Mouse (Mus musculus) heart, adult 2 months (tissue): ENCODE results near the gene Sbk1. TPM values are rescaled to one million over a fixed set of nuclear protein-coding genes. Genes with fewer than 3 reads are reported as not detected.

ENCODE experiments used
- DNase-seq, 2 experiments: peaks; one replicate each; pipeline ENCODE4 v3.0.0; 2021
- H3K27ac ChIP-seq: fragments of 200-600 bp; 2 replicates; pipeline ENCODE4 v1.8.1; 2022
- H3K27me3 ChIP-seq: fragments of 200-500 bp; 2 replicates; pipeline ENCODE4 v1.6.1; 2012; ENCODE audit warnings: mild to moderate bottlenecking, low read length, inconsistent platforms, mixed read lengths; ENCODE audit not compliant: control insufficient read depth, insufficient read depth
- H3K36me3 ChIP-seq: fragments of 200-500 bp; 2 replicates; pipeline ENCODE4 v1.6.1; 2012; ENCODE audit warnings: low read length, inconsistent platforms; ENCODE audit not compliant: control insufficient read depth, insufficient read depth
- H3K4me1 ChIP-seq: fragments of 200-500 bp; 2 replicates; pipeline ENCODE4 v1.6.1; 2011; ENCODE audit warnings: low read length; ENCODE audit not compliant: control insufficient read depth, insufficient read depth
- H3K4me3 ChIP-seq: fragments of 200-600 bp; 2 replicates; pipeline ENCODE4 v1.8.1; 2022
- H3K79me2 ChIP-seq: fragments of 200-500 bp; replicated peaks from 2 replicates; pipeline ENCODE4 v1.6.1; 2012; ENCODE audit warnings: mild to moderate bottlenecking, inconsistent platforms, low read length, moderate library complexity, mixed read lengths; ENCODE audit not compliant: control insufficient read depth, insufficient read depth
- H3K9ac ChIP-seq: fragments of 200-500 bp; 2 replicates; pipeline ENCODE4 v1.6.1; 2012; ENCODE audit warnings: low read depth, mild to moderate bottlenecking, control low read depth, inconsistent platforms, low read length, mixed read lengths
- CTCF ChIP-seq: fragments of 200-600 bp; IDR thresholded peaks from 2 replicates; pipeline ENCODE4 v1.8.1; 2022; ENCODE audit warnings: antibody characterized with exemption, mild to moderate bottlenecking, moderate library complexity
- EP300 ChIP-seq: fragments of 200-500 bp; IDR thresholded peaks from 2 replicates; pipeline ENCODE4 v1.6.1; 2011; ENCODE audit warnings: low read depth, low read length, control low read depth; ENCODE audit not compliant: insufficient read depth
- POLR2A ChIP-seq: fragments of 200-500 bp; IDR thresholded peaks from 2 replicates; pipeline ENCODE4 v1.6.1; 2011; ENCODE audit warnings: mild to moderate bottlenecking, low read depth, low read length, control low read depth; ENCODE audit not compliant: insufficient read depth
- WGBS: fragments of 180-500 bp; shearing (Covaris S2); methylation state at CpG from one replicate; pipeline ENCODE4 v1.1.7; 2018; 5-methylcytosine and 5-hydroxymethylcytosine counted together
- intact Hi-C: fragments of 180-260 bp; cut with DNase I; formaldehyde crosslinking; loops from one replicate; pipeline ENCODE4 v1.15.1; 2025
- polyA plus RNA-seq: library from polyadenylated mRNA; depleted of rRNA; stranded (reverse); fragments of >200 nt; gene quantifications from 2 replicates; pipeline ENCODE4 v1.2.3, GENCODE M21; 2012
- total RNA-seq, 2 experiments: library from RNA; stranded (reverse); gene quantifications; 2 replicates each; pipeline ENCODE4 v1.2.3; 2021

The Sbk1 gene
- total and polyA plus RNA-seq, 3 experiments = 44.5 to 87.4 (median 61.9) TPM

DNA sequence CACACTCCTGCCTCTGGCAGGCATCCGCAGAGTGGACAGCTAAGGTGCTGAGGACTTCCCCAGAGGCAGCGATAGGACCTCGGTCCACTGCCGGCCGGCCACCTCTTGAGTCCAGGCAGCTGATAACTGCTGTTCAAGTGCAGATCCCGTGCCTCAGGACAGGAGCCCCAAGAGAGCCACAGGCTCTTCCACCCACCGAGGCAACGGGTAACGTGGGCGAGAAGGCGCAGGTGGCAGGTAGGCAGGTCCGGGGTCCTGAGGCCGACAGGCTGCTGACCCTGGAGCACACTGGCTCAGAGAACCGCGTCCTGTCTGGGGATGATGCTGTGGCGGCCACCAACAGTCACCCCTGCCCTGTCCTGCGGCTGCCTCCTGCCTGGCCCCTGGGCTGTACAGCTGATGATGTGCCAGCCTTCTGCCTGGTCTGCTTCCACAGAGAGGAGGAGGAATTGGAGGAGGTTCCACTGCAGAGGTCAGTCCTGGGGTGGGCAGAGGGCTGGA, 23.7 kb upstream of the Sbk1 start:
- Histone ChIP-seq H3K9ac (peak overlapping the region; percentile 73), H3K27me3 (no peaks in the 10 kb centered on the region), H3K4me1 (0 out of 2 replicates have a peak, but pooled peaks cover 1% of the 10 kb centered on the region), H3K79me2 (no peaks in the 10 kb centered on the region), H3K4me3 (peak overlapping the region; percentile 48), H3K36me3 (no peaks in the 10 kb centered on the region), H3K27ac (peak overlapping the region; percentile 93)
- no peak for TF ChIP-seq EP300
- TF ChIP-seq CTCF = no peak
- no peak for TF ChIP-seq POLR2A
- intact Hi-C loops = no loop called here
- WGBS = 30% methylated on average over 17 of the region's 17 CpGs
- DNase-seq = peak; percentile 27 to 35

DNA sequence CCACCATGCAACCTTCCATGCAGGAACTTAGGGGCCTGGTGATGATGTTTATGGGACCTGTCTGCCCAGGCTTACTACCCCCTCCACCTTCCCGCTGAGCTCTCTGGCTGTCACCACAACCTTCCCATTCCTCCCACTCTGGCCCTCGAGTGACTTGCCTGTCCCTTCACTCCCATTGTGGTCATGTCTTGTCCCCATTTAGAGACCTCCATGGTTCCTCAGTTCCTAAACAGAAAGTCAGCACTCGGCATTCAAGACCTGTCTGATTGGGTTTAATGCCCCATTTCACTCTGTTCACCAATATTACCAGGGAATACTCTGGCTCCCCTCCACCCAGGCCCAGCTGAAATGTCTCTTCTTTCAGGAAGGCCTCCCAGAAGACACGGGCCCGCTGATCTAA, 23.3 kb upstream of the Sbk1 start:
- H3K9ac ChIP-seq = peak overlapping the region; percentile 73
- intact Hi-C loops = no loop called here
- TF ChIP-seq EP300 (no peak), CTCF (no peak), POLR2A (no peak)
- 0 out of 2 replicates have a peak, but pooled peaks cover 1% of the 10 kb centered on the region for H3K4me1 ChIP-seq
- WGBS = 46% methylated on average over 5 of the region's 5 CpGs
- DNase-seq = no peak
- H3K79me2 ChIP-seq = no peaks in the 10 kb centered on the region
- H3K27ac ChIP-seq = peak overlapping the region; percentile 93
- no peaks in the 10 kb centered on the region for H3K27me3 ChIP-seq
- H3K4me3 ChIP-seq = peak overlapping the region; percentile 48
- H3K36me3 ChIP-seq = no peaks in the 10 kb centered on the region

DNA sequence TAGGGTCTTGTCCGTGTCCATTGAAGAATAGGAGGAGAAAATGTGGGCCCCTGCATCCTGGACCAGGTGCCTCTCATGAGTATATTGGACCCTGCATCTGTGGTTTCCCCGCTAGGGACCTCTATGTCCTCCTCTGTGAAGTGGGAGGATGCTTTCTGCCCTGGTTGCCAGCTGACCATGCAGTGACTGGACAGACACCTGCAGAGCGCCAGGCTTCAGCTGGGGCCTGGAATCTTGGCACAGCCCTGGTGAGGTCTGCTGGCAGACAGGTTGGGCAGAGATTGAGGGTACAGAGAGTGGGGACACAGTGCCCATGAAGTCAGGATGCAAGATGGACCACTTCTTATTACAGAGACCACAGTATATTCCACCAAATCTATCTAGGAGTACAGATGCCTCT, 22.4 kb upstream of the Sbk1 start:
- TF ChIP-seq EP300 = no peak
- no peak for TF ChIP-seq POLR2A
- TF ChIP-seq CTCF = no peak
- Histone ChIP-seq H3K27ac (peak overlapping the region; percentile 93), H3K4me1 (0 out of 2 replicates have a peak, but pooled peaks cover 1% of the 10 kb centered on the region), H3K27me3 (no peaks in the 10 kb centered on the region), H3K79me2 (0 out of 2 replicates have a peak, but pooled peaks cover 1% of the 10 kb centered on the region), H3K4me3 (peak overlapping the region; percentile 48), H3K36me3 (no peaks in the 10 kb centered on the region), H3K9ac (peak overlapping the region; percentile 73)
- 61% methylated on average over 3 of the region's 3 CpGs for WGBS
- intact Hi-C loops = loop anchor here (2.0 kb wide), 1 partner anchor 33 kb away; no protein-coding TSS in a partner anchor
- peak in 1 of 2 experiments; percentile 35 for DNase-seq

DNA sequence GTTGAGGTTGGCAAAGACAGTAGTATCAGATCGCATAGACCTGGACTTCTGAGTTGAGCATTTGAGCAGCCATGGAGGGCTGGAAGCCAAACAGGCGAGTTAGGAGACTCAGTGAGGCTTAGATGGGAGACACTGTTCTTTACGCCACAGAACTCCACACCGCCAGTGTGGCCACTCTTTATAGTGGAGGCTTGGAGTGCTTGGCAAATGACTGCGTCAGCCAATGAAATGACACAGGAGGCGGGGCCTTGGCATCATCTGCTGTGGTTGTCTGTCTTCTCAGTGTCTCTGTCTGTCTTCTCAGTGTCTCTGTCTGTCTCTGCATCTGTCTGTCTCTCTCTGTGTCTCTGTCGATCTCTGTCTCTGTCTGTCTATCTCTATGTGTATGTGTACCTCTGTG, 21.9 kb upstream of the Sbk1 start:
- Histone ChIP-seq H3K27ac (peak overlapping the region; percentile 93), H3K9ac (peak overlapping the region; percentile 73), H3K27me3 (no peaks in the 10 kb centered on the region), H3K4me3 (peak overlapping the region; percentile 48), H3K79me2 (0 out of 2 replicates have a peak, but pooled peaks cover 1% of the 10 kb centered on the region), H3K4me1 (0 out of 2 replicates have a peak, but pooled peaks cover 1% of the 10 kb centered on the region), H3K36me3 (no peaks in the 10 kb centered on the region)
- intact Hi-C loops = loop anchor here (2.0 kb wide), 1 partner anchor 34 kb away; no protein-coding TSS in a partner anchor
- peak; percentile 69 to 74 for DNase-seq
- WGBS = 47% methylated on average over 7 of the region's 7 CpGs
- TF ChIP-seq CTCF (no peak), POLR2A (peak; percentile 92), EP300 (peak; percentile 58; the same call in 1 of the 2 replicates)

DNA sequence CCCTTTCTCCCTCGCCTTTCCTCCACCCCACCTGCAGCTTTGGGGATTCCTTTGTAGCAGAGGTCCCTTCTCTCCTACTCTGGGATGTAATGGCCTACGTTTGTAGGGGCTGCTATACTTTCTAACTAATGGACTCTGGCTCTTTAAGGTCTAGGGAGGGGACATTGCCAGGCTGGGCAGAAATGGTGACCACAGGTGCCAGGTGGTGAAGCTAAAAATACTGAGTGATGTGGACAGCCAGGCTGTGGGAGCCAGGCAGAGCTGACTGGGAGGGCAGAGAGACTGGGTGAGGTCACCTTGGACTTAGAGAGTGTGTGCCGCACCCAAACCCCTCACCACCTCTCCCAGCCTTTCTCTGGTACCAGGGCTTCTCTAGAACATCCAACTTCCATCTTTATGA, 20.7 kb upstream of the Sbk1 start:
- H3K4me3 ChIP-seq = peak overlapping the region; percentile 48
- peak overlapping the region; percentile 93 for H3K27ac ChIP-seq
- H3K4me1 ChIP-seq = 0 out of 2 replicates have a peak, but pooled peaks cover 1% of the 10 kb centered on the region
- peak overlapping the region; percentile 59 for H3K9ac ChIP-seq
- intact Hi-C loops = loop anchor here (2.0 kb wide), 1 partner anchor 35 kb away; no protein-coding TSS in a partner anchor
- no peaks in the 10 kb centered on the region for H3K27me3 ChIP-seq
- H3K79me2 ChIP-seq = 0 out of 2 replicates have a peak, but pooled peaks cover 1% of the 10 kb centered on the region
- H3K36me3 ChIP-seq = no peaks in the 10 kb centered on the region
- peak; percentile 47 to 71 for DNase-seq
- TF ChIP-seq CTCF (no peak), POLR2A (peak; percentile 52; the same call in 1 of the 2 replicates), EP300 (peak; percentile 73; the same call in 1 of the 2 replicates)
- WGBS = 46% methylated on average over 3 of the region's 3 CpGs

DNA sequence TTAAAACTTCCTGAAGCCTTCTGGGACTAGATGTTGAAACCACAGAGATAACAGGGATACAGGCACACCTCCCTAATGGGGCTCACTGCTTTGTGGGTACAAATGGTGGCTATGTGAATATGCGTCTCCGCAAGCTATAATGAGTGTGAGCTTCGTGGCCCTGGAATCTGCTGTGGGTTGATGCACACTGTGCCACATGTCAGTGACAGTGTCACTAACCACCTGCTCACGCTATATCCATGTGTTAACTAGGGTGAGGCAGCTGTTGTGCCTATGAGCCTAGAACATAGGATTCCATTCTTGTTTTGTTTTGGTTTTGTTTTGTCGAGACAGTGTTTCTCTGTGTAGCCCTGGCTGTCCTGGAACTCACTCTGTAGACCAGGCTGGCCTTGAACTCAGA, 20.2 kb upstream of the Sbk1 start:
- WGBS = 73% methylated on average over 5 of the region's 5 CpGs
- H3K4me3 ChIP-seq = peak overlapping the region; percentile 22
- 0 out of 2 replicates have a peak, but pooled peaks cover 1% of the 10 kb centered on the region for H3K4me1 ChIP-seq
- no peaks in the 10 kb centered on the region for H3K27me3 ChIP-seq
- TF ChIP-seq EP300 = no peak
- no peak for TF ChIP-seq CTCF
- TF ChIP-seq POLR2A = no peak
- DNase-seq = no peak
- no peaks in the 10 kb centered on the region for H3K36me3 ChIP-seq
- intact Hi-C loops = no loop called here
- 0 out of 2 replicates have a peak, but pooled peaks cover 1% of the 10 kb centered on the region for H3K79me2 ChIP-seq
- peak overlapping the region; percentile 7; the same call in 1 of the 2 replicates for H3K9ac ChIP-seq
- peak overlapping the region; percentile 93 for H3K27ac ChIP-seq
